Mouse (Mus musculus): ENCODE data around the gene 2700097O09Rik. TPM values are rescaled to one million over a fixed set of nuclear protein-coding genes. Genes with fewer than 3 reads are reported as not detected.

Gene 2700097O09Rik
- total and polyA plus RNA-seq, 3 experiments: 14.6 to 18.3 TPM; not detected in 1

DNA sequence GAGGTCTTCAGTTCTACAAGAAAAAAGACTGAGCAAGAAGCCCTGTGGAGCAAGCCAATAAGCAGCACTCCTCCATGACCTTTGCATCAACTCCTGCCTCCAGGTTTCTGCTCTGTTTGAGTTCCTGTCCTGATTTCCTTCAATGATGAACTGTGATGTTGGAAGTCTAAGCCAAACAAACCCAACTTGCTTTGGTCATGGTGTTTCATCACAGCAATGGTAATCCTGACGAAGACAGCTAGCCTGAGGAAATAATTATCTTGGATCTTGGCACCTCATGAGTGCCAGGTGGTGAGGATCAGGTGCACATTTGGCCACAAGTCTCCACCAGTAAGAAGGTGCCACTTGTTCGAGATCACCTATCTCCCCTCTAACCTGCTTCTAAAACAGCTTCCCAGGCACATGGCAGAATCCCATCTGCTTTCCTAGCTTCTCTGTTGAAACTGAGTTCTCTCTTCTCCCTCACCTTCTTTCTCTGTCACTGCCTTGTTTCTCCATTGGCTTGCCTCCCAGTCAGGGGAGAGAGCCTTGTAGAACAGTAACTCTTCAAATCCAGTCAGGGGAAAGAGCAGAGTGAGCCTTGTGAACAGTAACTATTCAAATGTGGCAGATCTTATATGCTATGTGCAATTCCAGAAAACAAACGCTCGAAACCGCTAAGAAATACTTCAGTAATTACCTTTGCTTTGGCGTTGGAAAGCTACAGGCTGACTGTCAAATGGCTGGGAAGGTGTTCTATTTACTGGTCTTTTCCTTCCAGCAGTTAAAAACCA lies 66.1 kb downstream of the 2700097O09Rik start, which contains the start of gene Baz1a:
Gene Baz1a, minus strand, starts transcription at position 723 of the 773 bp plus-strand sequence.
- peaks cover 0 to 28% of the 10 kb centered on the region in 2 experiments; a peak in 2 of 4 replicates for H3K36me3 ChIP-seq (ENCODE audit: control insufficient read depth in 1 of 2, insufficient read depth in 2 of 2, low read length in 2 of 2)
- no peak for DNase-seq (ENCODE audit: low read depth, low spot score)
- no peak within 1 kb of the TSS for H3K27ac ChIP-seq (ENCODE audit: control insufficient read depth, low read depth, low read length)
- no peaks in the 10 kb centered on the region for H3K79me2 ChIP-seq (ENCODE audit: control insufficient read depth, insufficient read depth, low read length, poor library complexity)
- H3K9me3 ChIP-seq (replicated peaks; ENCODE audit: insufficient read depth, low read length): no peaks in the 10 kb centered on the region
- no peak within 1 kb of the TSS for H3K9ac ChIP-seq (ENCODE audit: control insufficient read depth, low read depth, low read length, poor library complexity, severe bottlenecking)
- TF ChIP-seq MAFK (IDR thresholded peaks at IDR 0.05; ENCODE audit: borderline replicate concordance, low read depth, low read length) (no peak), MAX (IDR thresholded peaks at IDR 0.05; ENCODE audit: low read length) (no peak), CHD1 (IDR thresholded peaks at IDR 0.05; ENCODE audit: low read depth, low read length) (no peak), POLR2A (IDR thresholded peaks at IDR 0.05; ENCODE audit: control insufficient read depth in 1 of 2, insufficient read depth in 1 of 2, low read depth in 1 of 2, low read length in 2 of 2, poor library complexity in 1 of 2) (no peak), EP300 (IDR thresholded peaks at IDR 0.05; ENCODE audit: low read depth in 1 of 2, low read length in 2 of 2) (no peak), USF2 (IDR thresholded peaks at IDR 0.05; ENCODE audit: borderline replicate concordance in 1 of 2, insufficient read depth in 1 of 2, low read depth in 1 of 2, low read length in 2 of 2) (no peak), TAL1 (IDR thresholded peaks at IDR 0.05; ENCODE audit: low read length) (no peak), BHLHE40 (IDR thresholded peaks at IDR 0.05; ENCODE audit: borderline replicate concordance, low read depth, low read length) (no peak), ETS1 (IDR thresholded peaks at IDR 0.05; ENCODE audit: low read depth, low read length) (no peak), MEF2A (IDR thresholded peaks at IDR 0.05; ENCODE audit: extremely low read depth, insufficient replicate concordance, low read depth, low read length, poor library complexity, severe bottlenecking) (no peak), SIN3A (IDR thresholded peaks at IDR 0.05; ENCODE audit: low read length) (no peak), ZMIZ1 (IDR thresholded peaks at IDR 0.05; ENCODE audit: low read depth, low read length) (no peak), GABPA (IDR thresholded peaks at IDR 0.05; ENCODE audit: low read depth, low read length) (no peak)
- H3K27me3 ChIP-seq (ENCODE audit: control insufficient read depth in 1 of 2, insufficient read depth in 2 of 2, low read length in 2 of 2): no peaks in the 10 kb centered on the region
- no peak within 1 kb of the TSS for H3K4me3 ChIP-seq (ENCODE audit: control insufficient read depth in 1 of 2, insufficient read depth in 1 of 2, low read depth in 2 of 2, low read length in 2 of 2)
- peaks cover 16 to 19% of the 10 kb centered on the region in 2 experiments for H3K4me1 ChIP-seq (ENCODE audit: control insufficient read depth in 1 of 2, insufficient read depth in 2 of 2, low read length in 2 of 2)

DNA sequence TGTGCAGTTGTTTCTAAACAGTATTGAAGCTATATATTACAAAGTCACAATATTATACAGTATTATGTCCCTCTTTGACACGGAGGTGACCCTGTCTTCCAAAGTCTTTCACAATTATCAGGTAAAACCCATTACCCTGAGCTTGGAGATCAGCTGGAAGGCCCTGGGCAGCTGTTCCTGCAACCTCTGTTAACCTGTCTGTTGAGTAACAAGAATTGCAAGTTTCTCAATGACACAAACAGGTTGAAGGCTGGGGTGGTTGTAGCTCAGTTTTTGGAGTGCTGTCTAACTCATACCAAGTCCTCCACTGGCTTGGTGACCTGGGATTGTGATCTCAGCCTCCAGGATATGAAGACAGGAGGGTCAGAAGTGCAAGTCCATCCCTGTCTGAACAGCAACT lies 66.9 kb downstream of the 2700097O09Rik start:
- no peak for DNase-seq (ENCODE audit: low read depth, low spot score)
- H3K79me2 ChIP-seq (ENCODE audit: control insufficient read depth, insufficient read depth, low read length, poor library complexity): no peaks in the 10 kb centered on the region
- no peaks in the 10 kb centered on the region for H3K9me3 ChIP-seq (replicated peaks; ENCODE audit: insufficient read depth, low read length)
- no peak overlapping the region for H3K9ac ChIP-seq (ENCODE audit: control insufficient read depth, low read depth, low read length, poor library complexity, severe bottlenecking)
- no peaks in the 10 kb centered on the region for H3K27me3 ChIP-seq (ENCODE audit: control insufficient read depth in 1 of 2, insufficient read depth in 2 of 2, low read length in 2 of 2)
- no peak overlapping the region for H3K4me3 ChIP-seq (ENCODE audit: control insufficient read depth in 1 of 2, insufficient read depth in 1 of 2, low read depth in 2 of 2, low read length in 2 of 2)
- no peak for TF ChIP-seq MYC (IDR thresholded peaks at IDR 0.05; ENCODE audit: low read depth, low read length)
- TF ChIP-seq POLR2AphosphoS5 (IDR thresholded peaks at IDR 0.05; ENCODE audit: borderline replicate concordance, low read depth, low read length): no peak
- no peak for TF ChIP-seq MEF2A (IDR thresholded peaks at IDR 0.05; ENCODE audit: extremely low read depth, insufficient replicate concordance, low read depth, low read length, poor library complexity, severe bottlenecking)
- no peak for TF ChIP-seq RAD21 (IDR thresholded peaks at IDR 0.05; ENCODE audit: low read depth, low read length)
- no peak for TF ChIP-seq MAZ (IDR thresholded peaks at IDR 0.05; ENCODE audit: low read depth, low read length)
- no peak for TF ChIP-seq UBTF (IDR thresholded peaks at IDR 0.05; ENCODE audit: borderline replicate concordance, insufficient read depth, low read depth, low read length)
- no peak for TF ChIP-seq TBP (IDR thresholded peaks at IDR 0.05; ENCODE audit: low read depth, low read length)
- TF ChIP-seq MAFK (IDR thresholded peaks at IDR 0.05; ENCODE audit: borderline replicate concordance, low read depth, low read length): no peak
- no peak for TF ChIP-seq ZKSCAN1 (IDR thresholded peaks at IDR 0.05; ENCODE audit: low read depth, low read length)
- TF ChIP-seq SIN3A (IDR thresholded peaks at IDR 0.05; ENCODE audit: low read length): no peak
- no peak for TF ChIP-seq CHD1 (IDR thresholded peaks at IDR 0.05; ENCODE audit: low read depth, low read length)
- no peak for TF ChIP-seq NELFE (IDR thresholded peaks at IDR 0.05; ENCODE audit: low read depth, low read length)
- no peak for TF ChIP-seq MXI1 (IDR thresholded peaks at IDR 0.05; ENCODE audit: low read depth, low read length)
- no peak for TF ChIP-seq GATA1 (IDR thresholded peaks at IDR 0.05; ENCODE audit: low read depth, low read length)
- peaks cover 15 to 16% of the 10 kb centered on the region in 2 experiments for H3K4me1 ChIP-seq (ENCODE audit: control insufficient read depth in 1 of 2, insufficient read depth in 2 of 2, low read length in 2 of 2)
- peaks cover 0 to 20% of the 10 kb centered on the region in 2 experiments; a peak in 2 of 4 replicates for H3K36me3 ChIP-seq (ENCODE audit: control insufficient read depth in 1 of 2, insufficient read depth in 2 of 2, low read length in 2 of 2)
- H3K27ac ChIP-seq (ENCODE audit: control insufficient read depth, low read depth, low read length): no peak overlapping the region

All from MEL (cell line).